Mouse (Mus musculus) cerebellum, postnatal 36 days (tissue): ENCODE results near the gene Snrnp25.
A peak's percentile ranks its signal among the peaks of the same experiment; 100 is the strongest.

Source experiments
- DNase-seq, 2 experiments: peaks; one replicate each; pipeline ENCODE4 v3.0.0; 2021 to 2022; ENCODE audit warnings: mixed read lengths in 2 of 2

Gene Snrnp25

DNA sequence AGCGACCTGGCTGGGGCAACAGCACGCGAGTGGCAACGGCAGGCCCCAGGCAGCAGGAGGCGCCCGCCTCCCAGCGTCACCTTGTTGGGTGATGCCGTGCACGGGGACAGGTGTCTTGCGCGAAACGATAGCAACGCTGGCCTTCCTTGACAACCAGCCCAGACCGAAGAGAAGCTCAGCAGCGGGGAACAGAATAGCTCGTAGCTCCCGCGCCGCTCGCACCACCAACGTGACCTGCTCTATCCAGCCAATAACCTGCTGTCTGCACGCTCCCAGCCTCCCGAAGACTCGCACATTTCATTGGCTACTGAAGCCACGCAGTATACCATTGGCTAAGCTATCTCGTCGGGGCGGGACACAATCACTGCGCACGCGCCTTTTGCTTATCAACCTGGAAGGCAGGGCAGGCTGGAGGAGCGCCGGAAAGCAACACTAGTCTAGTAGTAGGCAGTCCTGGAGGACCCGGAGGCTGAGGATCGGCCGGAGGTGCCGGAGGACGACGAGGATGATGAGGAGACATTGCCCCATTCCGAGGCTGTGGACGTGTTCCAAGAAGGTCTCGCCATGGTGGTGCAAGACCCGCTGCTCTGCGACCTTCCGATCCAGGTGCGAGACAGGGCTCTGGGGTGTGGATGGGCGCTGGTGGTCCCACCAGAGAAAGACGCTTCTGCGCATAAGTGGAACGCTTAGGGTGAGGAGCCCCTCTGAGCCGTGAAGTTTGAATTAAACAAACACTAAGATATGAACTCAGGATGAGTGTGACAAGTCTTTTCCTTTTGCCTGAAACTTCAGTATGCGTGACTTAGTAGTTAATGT, at the start of gene Snrnp25:
Gene Snrnp25 (plus strand): TSS at position 358 of the 816 bp plus-strand sequence.
- peak; percentile 93 to 96 for DNase-seq

DNA sequence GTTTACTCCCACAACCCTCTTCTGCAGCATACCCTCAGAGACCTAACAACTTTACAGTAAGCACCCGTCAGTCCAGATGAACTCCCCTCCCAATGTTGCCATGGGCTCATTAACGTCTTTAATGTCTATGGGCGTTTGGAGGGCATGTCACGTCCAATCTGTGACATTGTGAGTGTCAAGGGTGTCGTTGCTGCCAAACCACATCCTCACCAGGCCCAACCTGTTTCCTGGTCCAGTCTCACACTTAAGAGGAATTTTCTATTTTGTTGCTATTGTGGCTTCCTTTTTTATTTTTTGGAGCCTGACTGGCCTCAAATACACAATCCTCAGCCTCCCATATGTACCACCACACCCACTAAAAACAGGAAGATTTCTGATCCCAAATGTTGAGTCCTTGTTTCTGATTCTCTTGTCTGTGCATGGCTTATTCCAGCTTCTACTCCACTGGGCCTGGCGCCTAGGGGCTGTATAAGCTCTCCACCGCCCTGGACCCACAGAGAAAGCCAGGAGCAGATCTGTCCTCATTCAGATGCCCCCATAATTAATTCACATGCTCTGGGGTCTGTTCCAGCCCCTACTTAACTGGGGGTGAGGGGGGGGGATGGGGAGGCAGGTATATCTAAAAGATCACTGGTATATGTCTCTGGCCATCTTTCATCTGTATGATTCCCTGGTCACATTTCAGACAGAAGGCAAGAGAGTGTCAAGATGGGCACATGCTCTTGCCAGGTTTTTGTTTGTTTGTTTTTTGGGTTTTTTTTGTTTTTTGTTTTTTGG, 48.2 kb upstream of the Snrnp25 start:
- no peak for DNase-seq

DNA sequence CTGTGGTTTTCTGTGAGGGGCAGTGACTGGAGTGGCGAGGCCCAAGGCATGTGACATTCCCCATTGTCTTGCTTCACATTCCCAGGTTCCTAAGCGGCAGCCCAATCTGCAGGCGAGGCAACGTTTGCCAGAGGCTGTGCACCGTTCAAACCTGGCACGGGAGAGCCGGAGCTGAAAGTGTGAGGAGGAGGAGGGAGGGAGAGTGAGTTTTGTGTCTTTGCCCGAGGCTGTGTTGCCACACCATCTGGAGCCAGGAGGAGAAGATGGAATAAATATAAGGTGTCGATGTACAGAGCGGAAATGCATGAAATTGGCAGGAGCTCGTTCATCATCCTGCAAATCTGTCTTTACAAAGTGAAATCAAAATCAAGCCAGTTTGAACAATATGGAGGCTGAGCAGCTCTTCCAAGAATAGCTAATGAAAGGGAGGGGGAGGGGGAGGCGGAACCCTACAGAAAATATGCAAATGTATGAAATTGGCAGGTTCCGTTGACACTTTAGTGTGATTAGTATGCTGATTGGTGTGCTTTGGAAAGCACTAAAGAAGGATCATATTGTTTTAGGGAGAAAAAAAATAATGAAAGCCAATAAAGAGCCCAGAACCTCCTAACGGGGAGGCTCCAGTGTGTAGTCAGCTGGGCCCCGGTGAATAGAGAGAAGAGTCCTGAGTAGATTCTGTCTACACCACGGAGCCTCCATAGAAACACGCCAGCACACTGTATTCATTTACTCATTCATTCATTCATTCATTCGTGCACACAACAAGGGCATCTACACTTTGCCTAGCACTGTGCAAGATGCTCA, 47.2 kb upstream of the Snrnp25 start:
- peak; percentile 35 to 43 for DNase-seq

DNA sequence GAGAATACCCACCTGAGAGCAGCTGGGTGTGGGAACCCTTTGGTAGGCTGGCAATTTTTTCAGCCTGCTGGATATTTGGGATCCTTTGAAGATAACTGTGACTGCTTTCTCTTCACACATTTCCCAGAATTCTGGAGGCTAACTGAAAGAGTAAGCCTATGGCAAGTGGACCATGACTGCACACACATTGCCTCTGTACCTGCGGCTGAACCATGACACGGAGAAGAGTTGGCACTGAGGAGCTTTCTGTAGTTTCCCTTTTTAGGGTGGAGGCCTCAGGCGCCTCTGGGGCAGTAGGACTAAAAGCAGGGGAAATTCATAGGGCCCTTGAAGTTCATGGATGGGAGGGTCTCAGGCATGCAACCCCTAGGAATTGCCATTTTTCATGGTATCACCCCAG, 46.0 kb upstream of the Snrnp25 start:
- no peak for DNase-seq

DNA sequence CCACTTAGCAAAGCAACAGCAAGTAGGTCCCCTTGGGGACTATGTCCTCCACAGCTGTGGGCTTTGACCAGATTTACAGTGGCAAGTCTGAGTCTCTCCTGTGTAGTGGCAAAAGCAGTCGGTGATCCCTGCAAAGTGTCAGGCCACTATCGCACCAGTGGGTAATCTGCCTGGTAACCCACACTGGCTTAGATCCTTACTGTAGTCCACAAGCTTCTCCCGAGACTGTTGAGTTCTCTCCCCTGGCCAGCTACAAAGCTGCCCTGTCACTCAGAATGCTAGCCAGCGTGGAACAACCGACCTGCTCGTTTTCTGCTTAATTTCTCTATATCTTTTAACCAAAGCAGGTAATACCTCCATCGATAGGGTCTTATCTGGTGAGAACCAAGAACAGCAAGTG, 44.9 kb upstream of the Snrnp25 start:
- DNase-seq = no peak

DNA sequence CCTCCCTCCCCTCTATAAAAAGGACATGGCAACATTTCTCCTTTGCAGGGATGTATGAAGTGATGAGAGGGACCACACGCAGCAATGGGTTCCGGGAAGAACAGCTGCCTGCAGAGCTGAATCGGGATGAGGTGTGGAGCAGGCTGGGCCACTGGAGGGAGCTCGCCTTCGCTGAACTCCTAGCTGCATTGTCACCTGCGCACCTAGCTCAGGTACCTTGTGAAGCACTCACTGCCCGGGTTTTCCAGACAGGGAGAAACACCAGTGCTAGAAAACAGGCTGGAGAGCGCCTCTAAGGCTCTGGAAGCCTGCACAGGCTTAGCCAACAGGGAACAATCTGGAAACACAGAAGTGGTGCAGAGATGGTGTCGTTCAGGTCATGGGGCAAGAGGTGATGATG, 43.7 kb upstream of the Snrnp25 start:
- DNase-seq = peak; percentile 39 to 52

DNA sequence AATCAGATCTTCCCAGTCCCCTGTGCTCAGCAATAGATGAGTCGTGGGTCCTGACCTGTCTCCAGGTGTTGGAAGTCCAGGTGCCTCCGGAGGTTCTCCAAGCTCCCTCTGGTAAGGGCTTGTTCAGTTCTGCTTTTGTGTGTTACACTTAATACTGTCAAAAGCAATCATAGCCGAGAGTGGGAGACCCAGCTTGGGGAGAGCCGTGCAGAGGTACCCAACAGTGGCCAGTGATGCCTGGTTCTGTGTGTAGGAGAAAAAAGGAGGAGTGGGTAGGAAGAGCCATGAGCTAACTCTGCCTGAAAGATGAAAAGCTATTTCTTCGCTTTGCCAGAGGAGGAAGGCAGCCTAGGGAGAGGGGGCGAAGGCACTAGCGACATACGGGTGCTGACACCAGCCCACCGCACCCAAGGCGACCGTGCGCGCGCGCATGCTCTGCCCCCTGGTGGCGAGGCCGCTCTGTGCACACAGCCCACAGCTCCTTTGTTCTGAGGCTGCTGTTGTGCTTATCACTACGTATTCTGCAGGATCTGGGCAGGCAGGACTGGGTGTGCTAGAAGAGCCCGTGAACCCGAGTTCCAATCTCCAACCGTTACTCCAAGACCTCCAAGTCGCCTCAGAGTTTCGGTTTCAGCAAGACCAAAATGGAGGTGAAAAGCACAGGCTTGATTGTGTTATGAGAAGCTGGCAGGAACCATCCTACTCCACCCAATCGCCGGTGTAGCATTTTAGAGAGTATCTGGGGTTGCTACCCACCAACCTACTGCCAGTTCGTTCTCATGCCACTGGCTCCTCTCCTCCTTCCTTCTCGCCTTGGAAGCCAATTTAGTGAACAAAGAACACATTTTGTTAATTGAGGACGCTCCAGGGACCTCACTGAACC, 43.1 kb upstream of the Snrnp25 start:
- peak; percentile 82 to 87 for DNase-seq

DNA sequence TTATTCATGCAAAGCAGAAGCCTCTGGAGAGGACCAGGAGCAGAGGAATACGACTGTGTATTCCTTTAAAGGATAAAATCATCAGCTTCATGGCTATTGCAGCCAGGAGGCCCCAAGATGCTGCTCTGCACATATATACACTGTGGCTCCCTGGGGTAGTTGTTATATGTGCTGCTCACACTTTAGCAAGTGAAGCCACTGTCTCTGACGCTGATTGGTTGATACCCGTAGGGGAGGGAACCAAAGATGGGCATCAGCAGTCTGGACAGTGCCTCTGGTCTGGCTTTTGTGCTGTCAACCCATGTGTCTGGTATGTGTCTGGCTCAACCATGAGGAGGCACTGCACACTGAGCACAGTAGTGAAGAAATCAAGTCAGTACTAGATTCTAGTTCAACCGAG, 38.5 kb upstream of the Snrnp25 start:
- no peak for DNase-seq

DNA sequence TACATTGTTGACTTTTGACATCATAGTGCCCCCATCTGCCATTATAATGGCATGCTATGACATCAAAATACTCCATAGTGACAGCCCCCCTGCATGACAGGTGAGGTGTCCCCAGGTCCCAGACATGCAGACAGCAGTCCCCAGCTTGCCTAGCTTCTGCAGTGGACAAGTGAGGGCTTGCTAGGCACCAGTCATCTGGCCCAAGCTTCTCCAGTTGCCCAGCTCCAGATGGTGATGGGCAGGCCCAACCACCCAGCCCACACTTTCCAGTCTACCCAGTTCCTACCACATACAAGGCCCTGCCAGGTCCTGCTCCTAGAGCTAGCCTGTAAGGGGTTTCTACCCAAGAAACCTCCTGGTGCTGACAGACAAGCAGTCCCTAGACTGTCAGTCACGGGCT, 26.7 kb upstream of the Snrnp25 start:
- DNase-seq = no peak

DNA sequence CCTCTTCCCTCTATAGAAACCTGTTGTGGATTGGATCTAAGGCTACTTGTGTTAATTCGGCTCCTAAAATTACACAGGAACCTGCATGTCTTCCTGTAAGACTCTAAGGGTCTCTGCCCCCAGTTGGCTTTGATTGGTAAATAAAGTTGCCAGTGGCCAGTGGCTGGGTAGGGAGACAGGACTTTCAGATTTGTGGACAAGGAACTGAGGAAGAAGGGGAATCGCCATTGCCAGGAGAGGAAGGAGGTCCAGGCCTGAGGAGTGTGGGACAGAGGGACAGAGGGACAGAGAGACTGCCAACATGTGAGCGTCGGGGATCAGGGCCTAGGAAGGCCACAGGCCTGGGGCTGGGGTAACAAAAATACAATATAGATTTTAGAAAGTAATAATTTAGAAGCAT, 24.0 kb upstream of the Snrnp25 start:
- DNase-seq = no peak

DNA sequence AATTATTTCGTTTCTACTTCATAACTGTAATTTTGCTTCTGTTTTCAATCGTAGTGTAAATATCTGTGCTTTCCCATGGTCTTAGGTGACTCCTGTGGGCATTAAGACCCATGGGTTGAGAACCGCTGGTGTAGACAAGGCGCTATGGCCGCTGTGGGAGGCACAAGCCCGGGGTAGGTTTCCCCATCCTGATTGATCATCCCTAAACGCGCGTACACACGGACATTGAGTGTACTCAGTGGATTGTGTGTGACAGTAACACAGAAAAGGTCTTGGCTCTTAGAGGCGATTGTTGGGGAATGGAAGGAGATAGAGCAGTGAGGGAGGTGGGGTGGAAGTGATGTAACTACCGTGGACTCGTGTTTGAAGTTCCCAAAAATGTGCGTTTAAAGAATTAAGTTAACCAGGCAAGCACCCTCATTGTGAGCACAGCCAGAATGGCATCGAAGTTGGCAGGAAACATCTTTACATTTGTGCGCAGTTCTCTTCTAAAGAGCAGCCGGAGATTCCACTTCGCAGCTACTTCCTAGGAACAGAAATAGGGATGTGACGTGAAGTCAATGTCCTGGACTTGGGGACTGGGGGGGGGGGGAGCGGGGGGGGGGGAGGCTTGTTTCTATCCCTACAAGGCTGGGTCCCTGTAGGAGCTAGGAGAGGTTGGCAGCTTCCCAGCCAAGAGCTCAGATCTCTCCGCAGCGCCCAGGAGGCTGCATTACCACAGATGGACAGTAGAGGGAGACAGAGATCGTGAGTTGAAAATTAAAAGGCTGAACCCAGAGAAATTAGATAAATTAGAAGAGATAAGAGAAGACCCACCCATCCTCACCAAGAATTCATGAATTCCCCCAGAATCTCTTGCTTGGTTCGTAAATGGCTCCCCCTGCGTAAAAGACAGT, 23.0 kb upstream of the Snrnp25 start:
- peak; percentile 87 to 97 for DNase-seq

DNA sequence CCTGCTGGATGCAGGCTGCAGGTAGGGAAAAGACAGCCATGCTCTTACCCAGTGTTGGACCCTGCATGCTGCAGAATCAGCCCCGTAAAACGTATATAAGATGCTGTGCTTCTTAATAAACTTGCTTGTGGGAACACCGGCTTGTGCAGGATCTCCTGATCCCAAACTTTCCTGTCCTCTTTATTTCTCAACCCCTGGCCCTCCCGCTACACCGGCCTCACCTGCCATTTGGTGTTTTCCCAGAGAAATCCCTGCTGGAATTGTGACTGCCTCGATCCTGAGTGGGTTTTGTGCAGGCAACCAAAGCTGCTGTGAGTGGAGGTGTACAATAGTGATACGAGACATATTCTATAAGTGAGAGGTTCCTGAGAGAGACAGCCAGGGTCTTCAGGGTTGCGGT, 20.7 kb upstream of the Snrnp25 start:
- no peak for DNase-seq

DNA sequence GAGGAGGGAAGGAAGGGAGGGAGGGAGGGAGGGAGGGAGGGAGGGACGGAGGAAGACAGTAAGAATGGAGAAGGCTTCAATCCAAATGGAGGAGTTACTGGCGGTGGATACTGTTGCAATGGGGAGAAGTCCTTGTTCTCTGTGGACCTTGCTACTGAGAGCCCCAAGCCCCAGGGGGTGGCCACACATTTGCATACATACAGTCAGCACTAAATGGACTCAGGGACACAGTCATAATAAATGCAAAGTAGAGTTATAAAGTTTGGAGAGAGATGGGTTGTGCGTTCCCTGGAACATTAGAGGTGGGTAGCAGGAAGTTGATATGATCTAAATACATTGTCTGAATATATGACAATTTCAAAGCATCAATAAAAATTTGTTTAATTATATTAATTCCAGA, 19.2 kb upstream of the Snrnp25 start:
- no peak for DNase-seq

DNA sequence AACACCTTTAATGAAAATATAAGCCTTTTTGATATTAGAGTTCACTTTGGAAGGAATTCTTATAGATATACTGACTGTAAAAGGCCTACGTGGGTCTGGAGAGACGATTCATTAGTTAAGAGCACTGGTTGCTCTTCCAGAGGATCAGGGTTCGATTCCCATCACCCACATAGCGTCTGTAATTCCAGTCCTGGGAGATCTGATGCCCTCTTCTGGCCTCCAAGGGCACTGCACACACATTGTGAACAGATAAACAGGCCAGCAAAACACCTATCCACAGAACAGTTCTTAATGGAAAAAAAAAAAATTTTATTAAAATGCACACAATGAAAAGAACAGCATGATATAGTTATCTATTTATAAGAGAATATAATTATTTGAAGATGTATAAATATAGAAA, 18.0 kb upstream of the Snrnp25 start:
- DNase-seq = no peak

DNA sequence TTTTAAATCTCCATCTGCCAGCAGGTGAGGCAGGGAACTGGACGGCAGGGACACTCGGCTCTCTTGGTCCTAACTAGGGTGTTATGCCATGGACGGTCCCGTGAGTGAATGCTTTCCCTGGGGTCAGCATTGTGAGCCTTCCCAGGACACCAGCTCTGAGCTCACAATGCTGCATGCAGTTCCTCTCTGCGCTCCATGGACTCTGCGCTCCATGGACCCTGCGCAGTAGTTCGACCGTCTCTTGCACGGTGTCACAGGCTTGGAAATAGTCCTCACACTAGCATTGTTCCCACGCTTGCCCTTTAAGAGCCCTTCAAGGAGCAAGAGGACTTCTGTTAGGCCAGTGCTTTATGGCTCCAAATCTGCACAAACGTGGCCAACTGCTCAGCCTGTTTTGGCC, 16.3 kb upstream of the Snrnp25 start:
- DNase-seq = no peak

DNA sequence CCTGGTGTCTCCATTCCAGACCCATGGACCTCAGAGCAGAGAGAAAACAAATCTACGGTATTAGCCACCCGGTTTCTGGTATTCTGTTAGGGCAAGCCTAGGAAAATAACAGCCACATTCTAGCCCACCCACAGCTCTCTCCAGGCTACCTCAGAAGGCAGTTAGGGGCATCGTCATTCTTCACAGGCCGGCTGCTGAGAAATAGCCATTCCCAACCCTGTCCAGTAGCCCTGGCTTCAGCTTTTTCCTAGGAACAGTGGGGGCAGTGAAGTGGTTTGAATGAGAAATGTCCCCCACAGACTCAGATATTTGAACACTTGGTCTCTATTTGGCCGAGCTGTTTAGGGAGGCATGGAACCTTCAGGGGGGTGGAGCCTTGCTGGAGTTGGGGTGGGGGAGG, 15.8 kb upstream of the Snrnp25 start:
- DNase-seq = no peak

DNA sequence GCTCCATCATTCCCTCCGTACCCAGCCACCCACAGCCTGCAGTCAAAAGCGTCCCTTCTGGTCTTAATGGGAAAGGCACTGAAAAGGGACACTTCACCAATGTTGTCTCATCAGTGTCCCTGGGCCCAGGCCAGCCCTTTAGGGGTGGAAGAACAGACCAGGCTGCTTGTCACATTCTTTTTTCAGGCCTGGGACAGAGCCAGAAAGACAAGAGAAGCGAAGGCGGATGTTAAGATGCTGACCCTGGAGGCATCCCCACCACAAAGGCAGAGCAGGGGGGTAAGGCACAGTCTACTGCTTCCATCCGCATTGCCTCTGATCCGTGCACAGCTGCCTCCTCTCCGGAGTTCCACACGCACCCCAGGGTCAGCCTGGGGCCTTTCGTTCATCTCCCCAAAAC, 15.1 kb upstream of the Snrnp25 start:
- DNase-seq = no peak

DNA sequence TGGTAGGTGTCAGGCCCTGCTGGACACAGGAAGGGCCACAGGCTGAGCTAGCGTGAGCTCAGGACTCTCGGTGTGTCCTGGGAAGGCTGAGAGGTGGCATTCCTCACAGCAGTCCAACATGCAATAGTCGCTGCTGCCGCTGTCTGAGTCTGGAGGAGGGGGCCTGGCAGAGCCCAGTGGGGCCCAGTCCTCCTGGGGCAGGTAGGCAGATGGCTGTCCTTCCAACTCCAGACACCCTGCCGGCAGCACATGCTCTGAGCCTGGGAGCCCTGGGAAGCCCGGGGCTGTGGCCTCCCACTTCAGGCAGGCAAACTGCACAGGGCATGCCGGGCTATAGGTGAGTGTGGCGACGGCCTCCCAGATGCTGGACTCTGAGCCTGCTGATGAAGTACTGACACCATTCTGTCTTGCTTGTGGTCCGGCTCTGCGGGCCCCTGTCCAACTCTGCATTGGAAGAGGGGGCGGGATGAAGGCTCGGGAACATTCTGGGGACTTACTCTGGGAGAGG, 14.6 kb upstream of the Snrnp25 start:
- peak in 1 of 2 experiments; percentile 31 for DNase-seq

DNA sequence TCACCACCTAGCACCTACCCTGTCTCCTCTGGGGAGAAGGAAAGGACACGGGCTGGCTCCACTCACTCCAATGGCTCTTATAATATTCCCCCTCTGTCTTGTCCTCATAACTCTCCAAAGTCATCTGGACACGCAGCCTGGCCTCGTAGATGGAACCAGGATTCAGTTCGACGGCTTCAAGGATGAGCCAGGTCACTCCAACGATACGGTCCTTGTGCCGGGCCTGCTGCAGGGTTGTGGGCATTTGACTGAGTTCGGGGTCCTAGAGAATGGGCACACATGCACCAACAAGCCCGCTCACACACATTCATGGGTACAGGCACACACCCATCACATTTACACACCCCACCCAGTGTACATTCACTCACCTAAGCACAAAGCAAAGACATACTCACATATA, 12.1 kb upstream of the Snrnp25 start:
- DNase-seq = no peak

DNA sequence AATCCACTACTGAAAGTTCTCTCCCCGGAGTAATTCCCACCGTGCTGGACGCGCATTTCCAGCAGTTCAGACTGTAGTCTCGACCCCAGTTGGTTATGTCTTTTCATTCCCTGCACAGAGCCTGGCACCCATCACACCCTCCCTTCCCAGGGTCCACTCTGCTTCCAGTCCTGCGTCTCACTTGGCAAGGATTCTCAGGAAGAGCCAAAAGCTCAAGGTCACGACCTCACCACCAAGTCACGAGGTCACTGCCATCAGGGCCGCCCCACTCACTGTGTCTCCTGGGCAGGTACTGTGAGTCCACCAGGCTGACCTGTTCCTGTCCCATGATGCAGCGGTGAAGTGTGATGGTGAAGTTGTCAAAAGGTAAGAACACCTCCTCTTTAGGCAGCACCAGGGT, 11.1 kb upstream of the Snrnp25 start:
- no peak for DNase-seq

DNA sequence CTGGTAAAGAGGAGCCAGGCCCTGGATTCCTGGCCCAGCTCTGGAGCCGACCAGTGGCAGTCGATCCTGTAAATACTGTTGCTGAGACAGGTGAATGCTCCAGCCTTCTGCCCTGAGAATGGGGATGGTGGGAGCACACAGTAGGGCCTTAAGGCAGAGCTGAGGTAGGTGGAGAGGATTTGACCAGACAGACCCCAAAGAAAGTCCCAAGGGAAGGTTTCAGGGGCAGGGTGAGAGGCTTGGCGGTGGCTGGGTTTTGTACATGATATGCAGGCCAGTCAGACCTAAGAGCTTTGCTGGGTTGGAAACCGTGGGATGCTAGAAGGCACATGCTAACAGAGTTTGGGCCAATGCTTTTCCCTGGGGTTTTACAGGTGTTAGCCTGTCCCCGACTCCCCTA, 10.6 kb upstream of the Snrnp25 start:
- no peak for DNase-seq
